Mouse (Mus musculus) hindbrain, embryonic 10.5 days (tissue): Measurements from ENCODE around the gene Gm38119. TPM values are rescaled to one million over a fixed set of nuclear protein-coding genes. Genes with fewer than 3 reads are reported as not detected.

ENCODE experiments used
- polyA plus RNA-seq: library from polyadenylated mRNA; unstranded; fragments of >200 nt; fragmentation: Nextera tagmentation; extraction: Ambion mirVana; gene quantifications from 2 replicates; pipeline ENCODE4 v1.2.1, GENCODE M21; 2016

The Gm38119 gene
- polyA plus RNA-seq, 1 experiment from 2014 or later: not detected

Other genes with a start within 250 kb of the Gm38119 start
- not detected in 2 replicates for gene Sprr4, start 238.6 kb downstream of the Gm38119 start, polyA plus RNA-seq
- not detected in 2 replicates for gene 2310046K23Rik, start 204.6 kb downstream of the Gm38119 start, polyA plus RNA-seq
- not detected in 2 replicates for gene Ivl, start 165.4 kb downstream of the Gm38119 start, polyA plus RNA-seq
- gene Smcp, start 150.1 kb downstream of the Gm38119 start, polyA plus RNA-seq: not detected in 2 replicates
- gene 2210017I01Rik, start 131.6 kb downstream of the Gm38119 start, polyA plus RNA-seq: not detected in 2 replicates
- not detected in 2 replicates for gene Lce6a, start 117.4 kb downstream of the Gm38119 start, polyA plus RNA-seq
- gene Lce1a1, start 90.8 kb downstream of the Gm38119 start, polyA plus RNA-seq: not detected in 2 replicates
- gene Lce1b, start 82.2 kb downstream of the Gm38119 start, polyA plus RNA-seq: not detected in 2 replicates
- gene Lce1a2, start 68.8 kb downstream of the Gm38119 start, polyA plus RNA-seq: not detected in 2 replicates
- gene Lce1c, start 59.8 kb downstream of the Gm38119 start, polyA plus RNA-seq: not detected in 2 replicates
- not detected in 2 replicates for gene Lce1d, start 51.9 kb downstream of the Gm38119 start, polyA plus RNA-seq
- not detected in 2 replicates for gene Lce1e, start 30.0 kb downstream of the Gm38119 start, polyA plus RNA-seq
- gene Lce1f, start 18.7 kb downstream of the Gm38119 start, polyA plus RNA-seq: not detected in 2 replicates
- not detected in 2 replicates for gene Lce1g, start 13.2 kb upstream of the Gm38119 start, polyA plus RNA-seq
- gene Lce1h, start 26.0 kb upstream of the Gm38119 start, polyA plus RNA-seq: not detected in 2 replicates
- gene Lce1i, start 39.8 kb upstream of the Gm38119 start, polyA plus RNA-seq: not detected in 2 replicates
- not detected in 2 replicates for gene Lce1j, start 51.4 kb upstream of the Gm38119 start, polyA plus RNA-seq
- not detected in 2 replicates for gene Lce1k, start 68.8 kb upstream of the Gm38119 start, polyA plus RNA-seq
- not detected in 2 replicates for gene Kprp, start 88.2 kb upstream of the Gm38119 start, polyA plus RNA-seq
- not detected in 2 replicates for gene Lce1l, start 112.2 kb upstream of the Gm38119 start, polyA plus RNA-seq
- gene 2310050C09Rik, start 131.1 kb upstream of the Gm38119 start, polyA plus RNA-seq: not detected in 2 replicates
- gene Lce3a, start 187.1 kb upstream of the Gm38119 start, polyA plus RNA-seq: not detected in 2 replicates
- gene Lce3b, start 193.9 kb upstream of the Gm38119 start, polyA plus RNA-seq: not detected in 2 replicates
- gene Lce3c, start 205.4 kb upstream of the Gm38119 start, polyA plus RNA-seq: not detected in 2 replicates
- gene Lce3d, start 218.3 kb upstream of the Gm38119 start, polyA plus RNA-seq: not detected in 2 replicates
- gene Lce3e, start 228.0 kb upstream of the Gm38119 start, polyA plus RNA-seq: not detected in 2 replicates